Mouse (Mus musculus): ENCODE measurements around the gene Rnase11. TPM values are rescaled to one million over a fixed set of nuclear protein-coding genes. Genes with fewer than 3 reads are reported as not detected.
"Not testable (repeated sequence)": the region's sequence is repeated elsewhere in the genome, so short reads cannot be mapped to it uniquely, and the experiment has no call there.

Gene Rnase11
- polyA plus RNA-seq (2012; rRNA removed): not detected in 2 replicates
- not detected in 2 replicates for polyA plus RNA-seq (2014; fragmentation: Nextera tagmentation; extraction: Ambion mirVana)

DNA sequence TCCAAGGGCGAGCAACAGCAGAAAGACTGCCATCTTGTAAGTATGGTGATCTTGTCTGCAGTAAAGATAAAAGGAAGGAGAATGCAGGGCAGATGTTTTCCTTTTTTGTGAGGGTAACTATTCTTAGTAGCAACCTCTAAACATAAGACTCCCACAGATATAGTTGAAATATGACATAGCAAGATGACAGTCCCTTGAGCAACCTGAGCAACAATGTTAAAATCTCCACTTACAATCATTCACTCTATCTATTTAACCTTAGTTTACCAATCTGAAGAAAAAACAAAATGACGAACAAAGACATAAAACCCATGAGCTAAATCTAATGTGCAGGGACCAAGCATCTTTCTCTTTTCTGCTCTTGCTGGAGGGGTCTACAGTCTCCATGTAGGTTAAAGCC, at the start of gene Rnase11:
Gene Rnase11 (minus strand): TSS at position 101 of the 400 bp plus-strand sequence.
- ATAC-seq (ENCODE audit: insufficient read depth): no peak
- Histone ChIP-seq H3K36me3 (replicated peaks; ENCODE audit: control insufficient read depth, insufficient read depth, low read depth) (no peaks in the 10 kb centered on the region), H3K27me3 (ENCODE audit: control insufficient read depth, insufficient read depth, low read length) (no peaks in the 10 kb centered on the region), H3K4me3 (ENCODE audit: insufficient read depth in 1 of 2, low read depth in 2 of 2, low read length in 2 of 2) (no peak within 1 kb of the TSS), H3K27ac (no peak within 1 kb of the TSS), H3K4me1 (replicated peaks; ENCODE audit: control insufficient read depth in 2 of 2, insufficient read depth in 2 of 2, low read length in 1 of 2) (peaks cover 0 to 5% of the 10 kb centered on the region in 2 experiments; a peak in 2 of 4 replicates), H3K4me2 (ENCODE audit: low read depth) (no peak within 1 kb of the TSS), H3K9me3 (ENCODE audit: control insufficient read depth, low read length) (no peaks in the 10 kb centered on the region), H3K9ac (replicated peaks) (no peak within 1 kb of the TSS)
- no peak for TF ChIP-seq EP300 (IDR thresholded peaks at IDR 0.05; ENCODE audit: low read depth)
- no peak for TF ChIP-seq CTCF (IDR thresholded peaks at IDR 0.05; ENCODE audit: low read depth)
- no peak for DNase-seq (ENCODE audit: low read depth in 3 of 3, low spot score in 3 of 3)
- 42% methylated on average over 2 of the region's 2 CpGs for WGBS (ENCODE audit: insufficient replicate concordance)

- Histone ChIP-seq H3K9me3 (ENCODE audit: control insufficient read depth, low read length) (no peaks in the 10 kb centered on the region), H3K27ac (no peak overlapping the region), H3K4me1 (replicated peaks; ENCODE audit: control insufficient read depth in 2 of 2, insufficient read depth in 2 of 2, low read length in 1 of 2) (peaks cover 0 to 15% of the 10 kb centered on the region in 2 experiments; a peak in 2 of 4 replicates), H3K4me3 (ENCODE audit: insufficient read depth in 1 of 2, low read depth in 2 of 2, low read length in 2 of 2) (no peak overlapping the region), H3K36me3 (replicated peaks; ENCODE audit: control insufficient read depth, insufficient read depth, low read depth) (no peaks in the 10 kb centered on the region), H3K4me2 (ENCODE audit: low read depth) (no peak overlapping the region), H3K9ac (replicated peaks) (no peak overlapping the region), H3K27me3 (ENCODE audit: control insufficient read depth, insufficient read depth, low read length) (no peaks in the 10 kb centered on the region)
- DNase-seq (ENCODE audit: low read depth in 3 of 3, low spot score in 3 of 3) (no peak), ATAC-seq (ENCODE audit: insufficient read depth) (no peak)
- TF ChIP-seq CTCF (IDR thresholded peaks at IDR 0.05; ENCODE audit: low read depth): no peak
- TF ChIP-seq EP300 (IDR thresholded peaks at IDR 0.05; ENCODE audit: low read depth): no peak
- 85% methylated on average over 11 of the region's 11 CpGs for WGBS (ENCODE audit: insufficient replicate concordance)
Observed at GRCm38 (mm10) chr14:51098921-51099320, 49.0 kb upstream of the Rnase11 start.

DNA sequence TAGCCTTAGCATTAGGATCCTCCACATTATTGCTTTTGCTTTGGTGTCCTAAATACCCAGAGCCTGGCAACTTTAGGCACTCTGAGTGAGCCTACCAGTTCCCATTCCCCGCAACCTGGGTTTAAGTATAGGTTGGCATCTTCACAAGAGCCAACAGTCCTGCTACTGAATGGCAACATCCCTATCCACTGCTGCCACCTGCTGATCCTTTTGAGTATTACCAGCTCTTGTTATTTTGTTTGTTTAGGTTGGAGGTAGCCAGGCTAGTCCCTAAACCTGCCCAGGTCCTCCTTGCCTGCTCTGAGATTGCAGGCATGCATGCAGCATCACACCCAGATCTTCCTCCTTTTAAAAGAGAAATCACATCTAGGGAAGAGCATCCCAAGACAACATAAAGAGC, 48.3 kb upstream of the Rnase11 start:
- not testable (repeated sequence) for H3K36me3 ChIP-seq (replicated peaks; ENCODE audit: control insufficient read depth, insufficient read depth, low read depth); H3K27me3 ChIP-seq (ENCODE audit: control insufficient read depth, insufficient read depth, low read length); H3K27ac ChIP-seq; H3K4me3 ChIP-seq (ENCODE audit: insufficient read depth in 1 of 2, low read depth in 2 of 2, low read length in 2 of 2); DNase-seq (ENCODE audit: low read depth in 3 of 3, low spot score in 3 of 3); H3K9ac ChIP-seq (replicated peaks); H3K9me3 ChIP-seq (ENCODE audit: control insufficient read depth, low read length); H3K4me2 ChIP-seq (ENCODE audit: low read depth)
- H3K4me1 ChIP-seq (replicated peaks; ENCODE audit: control insufficient read depth in 2 of 2, insufficient read depth in 2 of 2, low read length in 1 of 2): peaks cover 0 to 16% of the 10 kb centered on the region in 2 experiments; a peak in 2 of 4 replicates
- ATAC-seq (ENCODE audit: insufficient read depth): peak; percentile 24; the same call in 1 of the 2 replicates
- 24% methylated on average over 1 of the region's 1 CpGs for WGBS (ENCODE audit: insufficient replicate concordance)
- peak; percentile 79 for TF ChIP-seq CTCF (IDR thresholded peaks at IDR 0.05; ENCODE audit: low read depth)

DNA sequence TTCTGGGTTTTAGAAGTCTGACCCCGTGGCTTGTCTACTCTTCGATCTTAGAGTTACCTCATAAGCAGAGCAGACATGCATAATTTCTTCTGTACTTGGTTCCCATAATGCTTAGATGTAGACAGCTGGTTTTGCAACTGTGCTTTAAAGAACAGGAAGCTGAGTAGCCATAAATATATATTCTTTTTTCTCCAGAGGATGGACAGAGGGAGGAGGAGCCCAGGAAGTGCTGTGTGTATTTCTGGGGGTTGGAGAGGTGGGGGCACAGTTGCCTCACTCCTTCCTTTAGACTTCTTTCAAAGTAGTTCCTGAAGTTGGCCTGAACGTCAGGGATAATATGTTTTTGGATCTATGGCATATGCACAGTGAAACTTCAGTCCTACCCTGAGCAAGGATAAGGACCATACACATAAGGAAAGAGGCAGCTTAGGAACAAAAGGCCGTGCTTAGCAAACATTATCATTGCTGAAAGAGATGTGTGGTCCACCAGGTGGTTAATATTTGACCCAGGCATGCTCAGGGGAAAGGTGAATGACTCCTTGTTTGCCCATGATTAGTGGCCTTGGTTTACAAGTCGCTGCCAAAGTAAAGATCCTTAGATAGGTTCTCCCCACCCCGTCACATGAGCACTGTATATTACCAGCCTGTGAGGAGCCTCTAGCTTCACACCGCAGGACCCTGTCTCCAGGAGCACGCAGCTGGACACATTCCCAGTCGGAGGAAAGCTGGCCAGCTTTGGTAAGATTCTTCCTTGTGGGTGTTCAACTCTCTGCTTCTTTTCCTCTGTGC, 46.0 kb upstream of the Rnase11 start:
- Histone ChIP-seq H3K4me3 (ENCODE audit: insufficient read depth in 1 of 2, low read depth in 2 of 2, low read length in 2 of 2) (no peak overlapping the region), H3K36me3 (replicated peaks; ENCODE audit: control insufficient read depth, insufficient read depth, low read depth) (no peaks in the 10 kb centered on the region), H3K9ac (replicated peaks) (no peak overlapping the region), H3K4me1 (replicated peaks; ENCODE audit: control insufficient read depth in 2 of 2, insufficient read depth in 2 of 2, low read length in 1 of 2) (peaks cover 7 to 26% of the 10 kb centered on the region in 2 experiments), H3K9me3 (ENCODE audit: control insufficient read depth, low read length) (no peaks in the 10 kb centered on the region), H3K27ac (no peak overlapping the region), H3K4me2 (ENCODE audit: low read depth) (no peak overlapping the region; the same call in 1 of the 2 replicates), H3K27me3 (ENCODE audit: control insufficient read depth, insufficient read depth, low read length) (no peaks in the 10 kb centered on the region)
- DNase-seq (ENCODE audit: low read depth in 3 of 3, low spot score in 3 of 3) (no peak), ATAC-seq (ENCODE audit: insufficient read depth) (peak; percentile 34; the same call in 1 of the 2 replicates)
- TF ChIP-seq CTCF (IDR thresholded peaks at IDR 0.05; ENCODE audit: low read depth) (no peak), EP300 (IDR thresholded peaks at IDR 0.05; ENCODE audit: low read depth) (no peak)
- 42% methylated on average over 9 of the region's 9 CpGs for WGBS (ENCODE audit: insufficient replicate concordance)

DNA sequence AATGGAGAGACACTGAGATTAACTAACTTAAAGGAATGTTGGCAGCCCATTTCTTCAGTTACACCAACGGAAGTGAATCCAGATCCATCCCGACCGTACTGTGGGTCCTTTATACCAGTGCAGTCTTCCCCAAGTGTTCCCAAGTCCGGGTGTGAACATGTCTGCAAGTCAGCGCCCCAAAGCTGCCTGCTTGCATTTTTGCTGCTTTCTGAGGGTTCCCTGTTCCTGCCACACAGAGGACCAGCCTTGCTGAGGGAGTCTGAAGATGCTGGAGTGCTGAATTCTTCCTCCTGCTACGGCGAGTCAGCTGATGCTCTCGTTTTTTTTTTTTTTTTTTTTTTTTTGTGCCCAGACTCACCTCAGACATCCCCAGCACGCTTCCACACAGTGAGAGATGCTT, 45.0 kb upstream of the Rnase11 start:
- TF ChIP-seq CTCF (IDR thresholded peaks at IDR 0.05; ENCODE audit: low read depth): no peak
- no peak for TF ChIP-seq EP300 (IDR thresholded peaks at IDR 0.05; ENCODE audit: low read depth)
- Histone ChIP-seq H3K9ac (replicated peaks) (no peak overlapping the region), H3K4me3 (ENCODE audit: insufficient read depth in 1 of 2, low read depth in 2 of 2, low read length in 2 of 2) (no peak overlapping the region), H3K27ac (no peak overlapping the region), H3K36me3 (replicated peaks; ENCODE audit: control insufficient read depth, insufficient read depth, low read depth) (no peaks in the 10 kb centered on the region), H3K27me3 (ENCODE audit: control insufficient read depth, insufficient read depth, low read length) (no peaks in the 10 kb centered on the region), H3K9me3 (ENCODE audit: control insufficient read depth, low read length) (no peaks in the 10 kb centered on the region), H3K4me2 (ENCODE audit: low read depth) (no peak overlapping the region), H3K4me1 (replicated peaks; ENCODE audit: control insufficient read depth in 2 of 2, insufficient read depth in 2 of 2, low read length in 1 of 2) (peaks cover 7 to 26% of the 10 kb centered on the region in 2 experiments)
- ATAC-seq (ENCODE audit: insufficient read depth) (no peak), DNase-seq (ENCODE audit: low read depth in 3 of 3, low spot score in 3 of 3) (no peak)
- 50% methylated on average over 9 of the region's 9 CpGs for WGBS (ENCODE audit: insufficient replicate concordance)

Data from liver, embryonic 14.5 days (tissue).